Mouse (Mus musculus) liver, embryonic 16.5 days (tissue): ENCODE data around the gene Tyro3. TPM values are rescaled to one million over a fixed set of nuclear protein-coding genes. Genes with fewer than 3 reads are reported as not detected.

Experiments used
- ATAC-seq: fragments of 200-750 bp; cut with Nextera tagmentation; 2 replicates; pipeline ENCODE4 v1.8.0; 2017; ENCODE audit warnings: low read depth, mild to moderate bottlenecking, moderate number of reproducible peaks, moderate library complexity
- H3K27ac ChIP-seq: fragments of 300-500 bp; sonication (generic); 2 replicates; pipeline ENCODE4 v1.5.1; 2014; ENCODE audit warnings: mild to moderate bottlenecking, low read length
- H3K27me3 ChIP-seq: fragments of 300-500 bp; sonication (generic); 2 replicates; pipeline ENCODE4 v1.6.1; 2014; ENCODE audit warnings: low read depth, low read length, mixed read lengths; ENCODE audit not compliant: control insufficient read depth, insufficient read depth
- H3K36me3 ChIP-seq: fragments of 300-500 bp; sonication (generic); 2 replicates; pipeline ENCODE4 v1.6.1; 2014; ENCODE audit warnings: mild to moderate bottlenecking; ENCODE audit not compliant: control insufficient read depth, insufficient read depth
- H3K4me1 ChIP-seq: fragments of 300-500 bp; sonication (generic); 2 replicates; pipeline ENCODE4 v1.6.1; 2014; ENCODE audit warnings: low read depth, low read length, mixed read lengths; ENCODE audit not compliant: control insufficient read depth
- H3K4me2 ChIP-seq: fragments of 300-500 bp; sonication (generic); 2 replicates; pipeline ENCODE4 v1.6.1; 2014; ENCODE audit warnings: low read depth, low read length, mixed read lengths
- H3K4me3 ChIP-seq: fragments of 300-500 bp; sonication (generic); 2 replicates; pipeline ENCODE4 v1.5.1; 2014; ENCODE audit warnings: low read depth, mild to moderate bottlenecking, low read length
- H3K9ac ChIP-seq: fragments of 300-500 bp; sonication (generic); 2 replicates; pipeline ENCODE4 v1.6.1; 2014; ENCODE audit warnings: low read depth, low read length
- H3K9me3 ChIP-seq: fragments of 300-500 bp; sonication (generic); replicated peaks from 2 replicates; pipeline ENCODE4 v1.6.1; 2016; ENCODE audit warnings: low read length; ENCODE audit not compliant: control insufficient read depth
- WGBS: fragments of 180-500 bp; shearing (Covaris S2); extraction: QIAGEN DNeasy Blood & Tissue Kit; methylation state at CpG from one replicate; pipeline ENCODE4 v1.1.7; 2014; ENCODE audit not compliant: insufficient replicate concordance; 5-methylcytosine and 5-hydroxymethylcytosine counted together
- polyA plus RNA-seq: library from polyadenylated mRNA; unstranded; fragments of >200 nt; fragmentation: Nextera tagmentation; extraction: Ambion mirVana; gene quantifications from 2 replicates; pipeline ENCODE4 v1.2.1, GENCODE M21; 2015

The Tyro3 gene
- polyA plus RNA-seq, 1 experiment from 2014 or later: 1.1 TPM

- no peak for ATAC-seq
- Histone ChIP-seq H3K9me3 (no peaks in the 10 kb centered on the region), H3K4me2 (no peak overlapping the region), H3K27me3 (no peaks in the 10 kb centered on the region), H3K27ac (no peak overlapping the region), H3K36me3 (no peaks in the 10 kb centered on the region), H3K4me3 (no peak overlapping the region), H3K9ac (no peak overlapping the region), H3K4me1 (no peaks in the 10 kb centered on the region; the same call in 1 of the 2 replicates)
- 67% methylated on average over 14 of the region's 14 CpGs for WGBS
Observed at GRCm38 (mm10) chr2:119811490-119812146, 14.1 kb downstream of the Tyro3 start.

GRCm38 (mm10) chr2:119814376-119814933 is 16.9 kb downstream of the Tyro3 start:
- Histone ChIP-seq H3K9me3 (no peaks in the 10 kb centered on the region), H3K4me2 (no peak overlapping the region), H3K36me3 (no peaks in the 10 kb centered on the region), H3K27me3 (no peaks in the 10 kb centered on the region), H3K27ac (no peak overlapping the region), H3K4me1 (no peaks in the 10 kb centered on the region), H3K9ac (no peak overlapping the region), H3K4me3 (no peak overlapping the region)
- no peak for ATAC-seq
- 50% methylated on average over 7 of the region's 7 CpGs for whole genome bisulfite sequencing

- no peak overlapping the region for H3K4me3 ChIP-seq
- 83% methylated on average over 13 of the region's 13 CpGs for WGBS
- H3K4me1 ChIP-seq: no peaks in the 10 kb centered on the region
- no peak for ATAC-seq
- no peaks in the 10 kb centered on the region for H3K9me3 ChIP-seq
- H3K27ac ChIP-seq: no peak overlapping the region
- no peak overlapping the region for H3K4me2 ChIP-seq
- H3K36me3 ChIP-seq: no peaks in the 10 kb centered on the region
- H3K9ac ChIP-seq: no peak overlapping the region
- H3K27me3 ChIP-seq: no peaks in the 10 kb centered on the region
Observed at GRCm38 (mm10) chr2:119816611-119817010, 19.1 kb downstream of the Tyro3 start.

GRCm38 (mm10) chr2:119817047-119817446 is 19.5 kb downstream of the Tyro3 start:
- Histone ChIP-seq H3K4me3 (no peak overlapping the region), H3K36me3 (no peaks in the 10 kb centered on the region), H3K27ac (no peak overlapping the region), H3K4me2 (no peak overlapping the region), H3K4me1 (no peaks in the 10 kb centered on the region), H3K9ac (no peak overlapping the region), H3K27me3 (no peaks in the 10 kb centered on the region), H3K9me3 (no peaks in the 10 kb centered on the region)
- 66% methylated on average over 5 of the region's 5 CpGs for WGBS
- no peak for ATAC-seq

GRCm38 (mm10) chr2:119818668-119819272 is 21.2 kb downstream of the Tyro3 start:
- no peak overlapping the region for H3K27ac ChIP-seq
- ATAC-seq: no peak

GRCm38 (mm10) chr2:119821136-119821535 is 23.6 kb downstream of the Tyro3 start:
- 81% methylated on average over 9 of the region's 9 CpGs for WGBS
- no peak for ATAC-seq
- no peaks in the 10 kb centered on the region for H3K36me3 ChIP-seq

More at GRCm38 (mm10) chr2:119818668-119819272, 21.2 kb downstream of the Tyro3 start:
- WGBS: 46% methylated on average over 9 of the region's 9 CpGs
- Histone ChIP-seq H3K9ac (no peak overlapping the region), H3K4me2 (no peak overlapping the region), H3K9me3 (no peaks in the 10 kb centered on the region), H3K4me3 (no peak overlapping the region), H3K27me3 (no peaks in the 10 kb centered on the region), H3K4me1 (no peaks in the 10 kb centered on the region), H3K36me3 (no peaks in the 10 kb centered on the region)

GRCm38 (mm10) chr2:119830579-119830978 is 33.0 kb downstream of the Tyro3 start:
- ATAC-seq: no peak
- H3K4me3 ChIP-seq: no peak overlapping the region
- H3K27ac ChIP-seq: no peak overlapping the region
- WGBS: 48% methylated on average over 2 of the region's 2 CpGs
- no peaks in the 10 kb centered on the region for H3K36me3 ChIP-seq
- no peaks in the 10 kb centered on the region for H3K4me1 ChIP-seq
- H3K27me3 ChIP-seq: no peaks in the 10 kb centered on the region
- H3K9me3 ChIP-seq: no peaks in the 10 kb centered on the region
- no peak overlapping the region for H3K9ac ChIP-seq
- no peak overlapping the region for H3K4me2 ChIP-seq

More at GRCm38 (mm10) chr2:119821136-119821535, 23.6 kb downstream of the Tyro3 start:
- Histone ChIP-seq H3K27ac (no peak overlapping the region), H3K27me3 (no peaks in the 10 kb centered on the region), H3K4me3 (no peak overlapping the region), H3K4me2 (no peak overlapping the region), H3K4me1 (no peaks in the 10 kb centered on the region), H3K9me3 (no peaks in the 10 kb centered on the region), H3K9ac (no peak overlapping the region)

GRCm38 (mm10) chr2:119834231-119834630 is 36.7 kb downstream of the Tyro3 start:
- no peaks in the 10 kb centered on the region for H3K36me3 ChIP-seq
- no peaks in the 10 kb centered on the region for H3K27me3 ChIP-seq
- no peak overlapping the region for H3K27ac ChIP-seq
- no peaks in the 10 kb centered on the region for H3K4me1 ChIP-seq
- H3K4me2 ChIP-seq: no peak overlapping the region
- 66% methylated on average over 4 of the region's 4 CpGs for WGBS
- H3K4me3 ChIP-seq: no peak overlapping the region
- no peak overlapping the region for H3K9ac ChIP-seq
- no peaks in the 10 kb centered on the region for H3K9me3 ChIP-seq
- no peak for ATAC-seq

- no peak overlapping the region for H3K4me3 ChIP-seq
- H3K36me3 ChIP-seq: no peaks in the 10 kb centered on the region
- H3K27me3 ChIP-seq: no peaks in the 10 kb centered on the region
- no peak for ATAC-seq
- H3K4me2 ChIP-seq: no peak overlapping the region
- WGBS: 77% methylated on average over 7 of the region's 7 CpGs
- no peaks in the 10 kb centered on the region for H3K9me3 ChIP-seq
- no peaks in the 10 kb centered on the region for H3K4me1 ChIP-seq
- no peak overlapping the region for H3K27ac ChIP-seq
- no peak overlapping the region for H3K9ac ChIP-seq
Observed at GRCm38 (mm10) chr2:119837616-119838015, 40.1 kb downstream of the Tyro3 start.
